Mouse (Mus musculus): ENCODE measurements around the gene Fam163a.

The Fam163a gene

DNA sequence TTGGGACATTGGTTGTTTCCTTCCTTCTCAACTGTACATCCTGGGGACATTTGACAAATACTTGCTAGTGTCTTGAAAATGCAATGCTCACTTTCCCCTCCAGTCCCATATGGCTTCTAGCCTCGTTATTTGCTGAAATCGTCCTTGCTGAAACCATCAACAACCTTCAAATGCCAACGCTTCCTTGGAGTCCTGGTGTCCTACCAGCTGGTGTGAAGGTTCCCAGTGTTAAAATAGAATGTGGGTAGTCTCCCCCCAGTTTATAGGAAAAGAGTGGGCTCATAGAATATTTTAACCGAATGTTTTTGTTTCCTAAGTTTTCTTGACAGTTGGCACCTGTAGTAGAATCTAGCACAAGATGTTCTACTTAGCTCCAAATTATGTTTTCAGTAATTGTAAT, 7.2 kb downstream of the Fam163a start:
- DNase-seq, result no peak

GRCm38 (mm10) chr1:156193292-156193691, 11.5 kb downstream of the Fam163a start:
- DNase-seq, result no peak

DNA sequence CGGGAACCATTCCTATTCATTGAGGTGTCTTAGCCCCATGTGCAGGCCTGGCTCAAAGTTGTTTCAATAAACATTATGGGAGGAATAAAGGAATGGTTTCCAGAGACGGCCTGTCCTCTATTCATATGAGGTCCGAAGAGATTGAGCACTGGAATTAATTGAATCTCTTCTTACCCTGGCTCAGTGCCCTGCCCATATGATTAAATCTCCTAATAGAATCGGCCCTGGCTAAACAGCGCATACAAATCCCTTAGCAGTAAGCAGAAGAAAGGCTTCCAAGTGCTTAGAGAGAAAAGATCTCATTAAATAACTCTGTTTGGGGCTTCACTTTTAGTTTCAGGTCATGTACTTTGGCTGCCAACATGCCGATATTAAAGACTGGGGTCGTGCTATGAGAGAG, 12.0 kb downstream of the Fam163a start:
- DNase-seq, result no peak

GRCm38 (mm10) chr1:156186646-156187045, 18.2 kb downstream of the Fam163a start:
- DNase-seq, result peak; percentile 25

DNA sequence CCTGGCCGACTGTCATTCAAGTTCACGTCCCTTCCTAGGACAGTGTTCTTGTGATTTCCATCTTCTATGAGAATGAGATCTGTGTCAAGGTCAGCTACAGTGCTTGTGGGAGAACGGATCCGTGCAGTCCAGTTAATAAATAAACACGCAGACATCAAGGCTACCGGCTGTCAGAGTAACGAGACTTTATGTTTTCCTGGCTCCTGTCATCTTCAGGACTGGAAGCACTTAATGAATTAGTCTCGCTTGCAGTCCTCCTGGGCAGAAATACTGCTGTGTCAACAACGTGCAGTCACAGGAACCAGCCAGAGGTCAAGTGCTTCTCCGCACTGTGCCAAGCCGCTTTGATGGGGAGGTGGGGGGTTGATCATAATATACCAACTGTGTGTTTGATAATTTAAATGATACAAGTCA, 20.7 kb downstream of the Fam163a start:
- DNase-seq, result no peak

DNA sequence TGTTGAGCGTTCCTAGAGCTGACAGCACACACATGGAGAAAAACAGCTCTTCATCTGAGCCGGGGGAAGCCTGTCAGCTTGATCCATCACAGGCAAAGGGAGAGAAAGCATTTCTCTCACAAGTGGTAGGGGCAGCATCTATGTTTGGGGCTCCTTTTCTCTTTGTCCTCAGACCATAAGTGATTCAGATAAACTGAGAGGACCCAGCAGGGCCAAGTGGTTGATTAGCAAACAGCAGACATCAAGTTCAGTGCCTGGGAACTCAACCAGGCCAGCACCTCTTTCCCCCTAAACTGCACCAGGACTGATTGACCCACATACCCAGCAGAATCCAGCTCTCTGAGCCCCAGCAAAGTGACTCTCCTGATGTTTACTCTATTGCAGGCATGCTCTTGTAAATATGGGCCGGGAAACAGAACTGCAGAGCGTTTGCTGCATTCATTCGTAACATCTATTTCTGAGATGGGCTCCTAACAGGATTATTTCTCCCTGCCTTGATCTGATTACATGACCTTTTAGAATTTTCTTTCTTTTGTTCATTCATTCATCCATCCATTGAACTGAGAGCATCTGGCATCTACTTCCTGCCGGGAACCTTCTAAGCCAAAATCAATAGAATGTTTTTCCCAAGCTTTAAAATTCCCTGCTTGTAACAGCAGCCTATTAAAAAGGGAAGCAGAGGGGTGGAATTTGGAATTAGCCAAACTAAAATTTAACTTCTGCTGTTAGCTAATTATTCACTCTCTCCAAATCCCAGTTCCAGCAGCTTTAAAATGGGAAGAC, 21.5 kb downstream of the Fam163a start:
- DNase-seq, result no peak

DNA sequence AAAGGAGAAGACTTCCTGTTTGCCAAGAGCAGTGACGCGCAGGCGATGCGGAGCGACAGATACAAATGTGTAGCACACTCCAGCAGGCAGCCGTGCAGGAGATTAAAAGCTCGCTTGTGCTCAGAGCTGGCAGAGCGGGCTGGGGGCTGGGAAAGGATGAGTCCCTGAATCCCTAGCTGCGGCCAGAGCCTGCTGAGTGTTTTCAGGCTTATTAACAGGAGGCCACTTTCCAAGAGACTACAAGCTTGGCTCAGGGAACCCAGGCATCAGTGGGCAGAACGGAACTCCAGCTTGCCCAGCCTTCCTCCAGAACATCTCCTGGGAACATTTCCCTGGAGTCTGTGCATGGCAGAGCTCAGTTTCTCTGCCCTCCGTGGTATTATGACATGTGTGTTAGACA, 25.0 kb downstream of the Fam163a start:
- peak; percentile 53 for DNase-seq

GRCm38 (mm10) chr1:156168737-156169136, 36.1 kb downstream of the Fam163a start:
- DNase-seq, result no peak

- no peak for DNase-seq
Observed at GRCm38 (mm10) chr1:156116770-156117169, 88.1 kb downstream of the Fam163a start.

GRCm38 (mm10) chr1:156113884-156114499, 90.8 kb downstream of the Fam163a start:
- no peak for DNase-seq

DNA sequence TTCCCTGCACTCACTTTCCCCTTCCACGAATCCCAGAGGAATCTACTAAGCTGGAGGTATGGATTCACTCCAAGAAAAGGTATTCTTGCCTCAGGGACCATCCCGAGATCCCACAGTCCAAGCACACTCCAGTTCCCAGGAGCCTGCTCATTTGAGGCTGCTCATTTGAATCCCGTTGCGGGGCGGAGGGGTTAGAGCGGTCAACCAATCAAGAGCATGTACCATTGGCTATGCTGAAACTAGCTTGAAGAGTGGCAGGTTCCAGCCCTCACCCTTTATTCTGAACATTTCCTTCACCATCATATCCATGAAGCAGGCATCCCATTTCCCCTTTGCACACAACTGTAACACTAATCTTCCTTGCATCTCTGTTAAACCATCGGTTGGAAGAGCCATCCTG, 92.7 kb downstream of the Fam163a start:
- DNase-seq, result no peak

GRCm38 (mm10) chr1:156111728-156112127, 93.1 kb downstream of the Fam163a start:
- no peak for DNase-seq

DNA sequence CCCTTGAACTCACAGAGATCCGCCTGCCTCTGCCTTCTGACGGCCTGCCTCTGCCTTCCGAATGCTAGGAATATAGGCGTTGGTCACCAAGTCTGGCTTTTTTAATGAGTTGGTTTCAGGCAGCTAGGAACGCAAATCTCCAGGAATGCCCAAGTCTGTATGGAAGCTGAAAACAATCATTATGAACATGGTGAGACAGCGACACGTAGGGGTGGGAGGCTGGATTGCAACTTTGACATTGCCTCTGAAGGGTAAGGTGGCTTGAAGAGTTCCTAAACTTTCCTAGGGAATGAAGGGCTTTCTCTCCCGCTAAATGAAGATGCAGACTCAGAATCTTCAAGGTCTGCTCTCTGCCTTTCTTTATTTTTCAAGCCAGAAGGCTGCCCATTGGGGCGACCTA, 93.7 kb downstream of the Fam163a start:
- no peak for DNase-seq

DNA sequence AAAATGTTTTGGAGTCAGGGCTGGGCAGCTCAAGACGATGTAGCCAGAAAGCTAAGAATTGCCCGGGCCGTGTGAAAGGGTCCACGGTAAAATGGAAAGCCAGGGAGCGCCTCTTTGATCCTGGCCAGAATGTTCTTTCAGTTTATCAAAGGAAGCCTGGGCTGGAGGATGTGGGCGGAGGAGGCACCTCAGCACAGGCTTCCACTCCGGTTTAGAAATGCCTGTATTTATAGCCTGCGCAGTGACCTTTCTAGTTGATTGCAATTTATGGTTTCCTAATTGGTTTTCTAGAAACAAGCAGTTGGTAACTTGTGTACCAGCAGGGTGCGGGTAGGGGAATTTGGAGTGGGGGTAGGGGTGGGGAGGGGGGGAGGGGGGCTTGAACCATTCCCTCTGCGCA, 96.4 kb downstream of the Fam163a start:
- no peak for DNase-seq

- no peak for DNase-seq
Observed at GRCm38 (mm10) chr1:156107424-156107823, 97.4 kb downstream of the Fam163a start.

GRCm38 (mm10) chr1:156105381-156105780, 99.4 kb downstream of the Fam163a start:
- DNase-seq, result no peak

DNA sequence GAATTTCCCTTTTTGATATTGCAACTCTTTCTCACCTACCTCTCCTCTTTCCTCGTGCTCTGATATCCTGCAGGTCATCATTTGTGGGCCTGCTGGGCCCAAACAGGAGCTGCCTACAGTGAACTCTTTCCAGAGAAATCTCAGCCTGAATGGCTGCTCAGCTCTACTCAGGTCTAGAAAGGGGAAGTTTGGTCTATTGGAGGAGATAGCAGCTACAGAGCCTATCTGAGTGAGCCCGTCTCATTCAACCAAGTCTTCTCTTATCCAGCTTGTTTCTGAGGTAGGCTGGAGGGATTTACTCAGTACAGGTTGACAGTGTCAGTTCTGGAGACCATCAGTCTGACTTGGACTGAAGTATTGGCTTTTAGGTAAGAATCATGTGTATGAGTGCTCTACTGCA, 101.1 kb downstream of the Fam163a start:
- DNase-seq, result no peak

- no peak for DNase-seq
Observed at GRCm38 (mm10) chr1:156091811-156092210, 113.0 kb downstream of the Fam163a start.

GRCm38 (mm10) chr1:156090042-156090441, 114.8 kb downstream of the Fam163a start:
- no peak for DNase-seq

GRCm38 (mm10) chr1:156089561-156089960, 115.3 kb downstream of the Fam163a start:
- no peak for DNase-seq

DNA sequence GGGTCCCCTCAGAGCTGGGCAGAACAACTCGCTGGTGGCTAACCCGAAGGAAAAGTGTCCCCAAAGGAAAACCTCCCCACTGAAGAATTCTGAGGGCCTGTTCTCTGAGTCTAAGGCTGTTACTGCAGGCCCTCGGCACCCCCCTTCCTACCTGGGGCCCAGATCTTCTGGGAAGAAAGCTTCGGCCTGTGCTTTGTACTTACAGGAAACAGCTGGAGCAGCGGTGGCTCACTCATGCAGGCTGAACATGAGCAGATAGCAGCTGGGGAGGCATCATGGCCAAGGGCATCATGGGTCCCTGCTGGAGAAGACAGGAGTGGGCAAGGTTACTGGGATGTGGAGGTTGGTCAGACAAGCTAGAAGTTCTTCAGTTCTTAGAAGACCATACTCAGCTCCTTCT, 117.2 kb downstream of the Fam163a start:
- no peak for DNase-seq

DNA sequence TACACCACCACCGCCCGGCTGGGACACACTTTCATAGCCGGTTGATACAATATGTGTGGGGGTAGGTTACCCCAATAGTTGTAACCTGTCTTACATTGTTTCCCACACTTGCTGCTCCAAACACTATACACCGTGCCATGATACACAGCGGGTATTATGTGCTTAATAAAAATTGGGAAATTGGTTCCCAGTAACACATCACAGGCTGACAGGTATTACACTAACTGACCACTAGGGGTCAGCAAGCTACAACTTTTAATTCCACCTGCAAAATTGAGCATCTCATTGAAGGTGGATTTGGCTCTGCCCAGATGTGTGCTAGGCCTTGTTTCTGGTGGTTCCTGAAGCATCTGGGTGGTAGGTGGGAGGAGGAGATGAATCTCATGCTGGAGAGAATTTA, 119.1 kb downstream of the Fam163a start:
- no peak for DNase-seq

DNA sequence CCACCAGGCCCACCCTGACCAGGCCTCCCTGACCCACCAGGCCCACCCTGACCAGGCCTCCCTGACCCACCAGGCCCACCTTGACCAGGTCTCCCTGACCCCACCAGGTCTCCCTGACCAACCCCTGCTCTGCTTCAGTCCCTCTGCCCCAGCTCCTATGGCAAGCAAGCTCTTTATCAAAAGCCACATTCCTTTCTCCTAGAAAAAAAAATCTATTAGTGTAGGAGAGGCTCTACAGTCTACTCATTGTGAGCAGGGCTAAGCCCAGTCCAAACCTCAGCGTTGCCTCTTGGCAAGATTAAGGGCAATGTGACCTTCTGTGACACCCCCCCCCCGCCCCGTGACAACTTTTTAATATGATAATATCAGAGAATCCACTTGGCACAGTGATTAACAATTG, 120.2 kb downstream of the Fam163a start:
- DNase-seq, result no peak

DNA sequence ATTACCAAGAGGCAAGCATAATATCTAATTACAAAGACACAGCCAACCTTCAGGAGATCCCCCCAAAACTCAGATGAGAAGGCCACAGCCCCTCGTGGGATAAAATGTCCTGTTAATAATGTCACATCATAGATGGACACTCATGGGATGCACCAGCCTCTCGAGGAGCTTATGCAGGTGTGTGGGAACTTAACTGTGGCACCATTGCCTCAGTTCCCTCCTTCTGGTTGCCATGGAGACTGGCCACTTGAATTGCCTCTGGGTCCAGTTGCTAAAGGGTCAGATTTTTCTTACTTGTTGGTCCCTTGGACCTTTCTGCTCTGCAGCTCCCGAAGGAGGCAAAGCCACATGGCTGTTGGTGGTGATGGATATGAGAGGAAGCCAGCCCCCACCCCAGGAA, 127.2 kb downstream of the Fam163a start:
- DNase-seq, result no peak

- no peak for DNase-seq
Observed at GRCm38 (mm10) chr1:156076474-156076873, 128.4 kb downstream of the Fam163a start.
